Mouse (Mus musculus): ENCODE data around the gene Fmo4. TPM values are rescaled to one million over a fixed set of nuclear protein-coding genes. Genes with fewer than 3 reads are reported as not detected.

Gene Fmo4
- polyA plus RNA-seq, 1 experiment = 0.79 TPM

GRCm38 (mm10) chr1:162752009-162752408 is 61.8 kb downstream of the Fmo4 start:
- Histone ChIP-seq H3K4me1 (ENCODE audit: control insufficient read depth, insufficient read depth, insufficient read length, low read length) (no peaks in the 10 kb centered on the region), H3K4me3 (ENCODE audit: insufficient read depth, low read depth, low read length) (no peak overlapping the region), H3K27ac (replicated peaks; ENCODE audit: low read depth, low read length) (no peak overlapping the region)

- H3K4me3 ChIP-seq (ENCODE audit: insufficient read depth, low read depth, low read length) = no peak overlapping the region
- H3K27ac ChIP-seq (replicated peaks; ENCODE audit: low read depth, low read length) = no peak overlapping the region
- H3K4me1 ChIP-seq (ENCODE audit: control insufficient read depth, insufficient read depth, insufficient read length, low read length) = no peaks in the 10 kb centered on the region
These were observed 64.2 kb downstream of the Fmo4 start for GRCm38 (mm10) chr1:162749607-162750006.

GRCm38 (mm10) chr1:162748761-162749160 is 65.0 kb downstream of the Fmo4 start:
- Histone ChIP-seq H3K4me3 (ENCODE audit: insufficient read depth, low read depth, low read length) (no peak overlapping the region), H3K27ac (replicated peaks; ENCODE audit: low read depth, low read length) (no peak overlapping the region), H3K4me1 (ENCODE audit: control insufficient read depth, insufficient read depth, insufficient read length, low read length) (no peaks in the 10 kb centered on the region)

Other genes with a start within 250 kb of the Fmo4 start
- 19.8 and 27.5 TPM in 2 replicates for gene Vamp4, start 243.5 kb downstream of the Fmo4 start, polyA plus RNA-seq (2012; ENCODE audit: insufficient read depth, insufficient read length, missing spikeins)
- gene Myoc, start 174.8 kb downstream of the Fmo4 start, polyA plus RNA-seq (2012; ENCODE audit: insufficient read depth, insufficient read length, missing spikeins) = 4.3 and 9.4 TPM in 2 replicates
- gene Myocos, start 155.8 kb downstream of the Fmo4 start, polyA plus RNA-seq (2012; ENCODE audit: insufficient read depth, insufficient read length, missing spikeins) = not detected in 2 replicates
- 23.5 and 30.4 TPM in 2 replicates for gene Prrc2c, start 73.4 kb downstream of the Fmo4 start, polyA plus RNA-seq (2012; ENCODE audit: insufficient read depth, insufficient read length, missing spikeins)
- 519 and 719 TPM in 2 replicates for gene Fmo1, start 52.6 kb upstream of the Fmo4 start, polyA plus RNA-seq (2012; ENCODE audit: insufficient read depth, insufficient read length, missing spikeins)
- 9.7 and 11.8 TPM in 2 replicates for gene Fmo2, start 84.8 kb upstream of the Fmo4 start, polyA plus RNA-seq (2012; ENCODE audit: insufficient read depth, insufficient read length, missing spikeins)
- not detected in 2 replicates for gene Fmo6, start 123.5 kb upstream of the Fmo4 start, polyA plus RNA-seq (2012; ENCODE audit: insufficient read depth, insufficient read length, missing spikeins)
- gene Fmo3, start 170.6 kb upstream of the Fmo4 start, polyA plus RNA-seq (2012; ENCODE audit: insufficient read depth, insufficient read length, missing spikeins) = not detected in 2 replicates

Measured in brown adipose tissue, adult 24 weeks (tissue).